Mouse (Mus musculus) heart, embryonic 15.5 days (tissue): ENCODE data around the gene Pla1a. TPM values are rescaled to one million over a fixed set of nuclear protein-coding genes. Genes with fewer than 3 reads are reported as not detected.
A peak's percentile ranks its signal among the peaks of the same experiment; 100 is the strongest.

Experiments used
- ATAC-seq: fragments of 200-750 bp; cut with Nextera tagmentation; replicated peaks from 2 replicates; pipeline ENCODE4 v1.8.0; 2017; ENCODE audit warnings: low read depth, moderate TSS enrichment; ENCODE audit not compliant: insufficient number of reproducible peaks, insufficient read depth, low FRiP score
- H3K27ac ChIP-seq: fragments of 300-500 bp; sonication (generic); 2 replicates; pipeline ENCODE4 v1.5.1; 2015; ENCODE audit warnings: mild to moderate bottlenecking, inconsistent platforms
- H3K27me3 ChIP-seq: fragments of 300-500 bp; sonication (generic); 2 replicates; pipeline ENCODE4 v1.6.1; 2015; ENCODE audit warnings: inconsistent platforms
- H3K36me3 ChIP-seq: fragments of 300-500 bp; sonication (generic); 2 replicates; pipeline ENCODE4 v1.6.1; 2015; ENCODE audit warnings: mild to moderate bottlenecking, inconsistent platforms
- H3K4me1 ChIP-seq: fragments of 300-500 bp; sonication (generic); replicated peaks from 2 replicates; pipeline ENCODE4 v1.6.1; 2015; ENCODE audit warnings: inconsistent platforms
- H3K4me2 ChIP-seq: fragments of 300-500 bp; sonication (generic); 2 replicates; pipeline ENCODE4 v1.6.1; 2015; ENCODE audit warnings: inconsistent platforms, mild to moderate bottlenecking, moderate library complexity
- H3K4me3 ChIP-seq: fragments of 300-500 bp; sonication (generic); 2 replicates; pipeline ENCODE4 v1.5.1; 2015; ENCODE audit warnings: mild to moderate bottlenecking, inconsistent platforms
- H3K9ac ChIP-seq: fragments of 300-500 bp; sonication (generic); 2 replicates; pipeline ENCODE4 v1.6.1; 2015; ENCODE audit warnings: mild to moderate bottlenecking, inconsistent platforms
- H3K9me3 ChIP-seq: fragments of 300-500 bp; sonication (generic); replicated peaks from 2 replicates; pipeline ENCODE4 v1.6.1; 2016; ENCODE audit warnings: inconsistent platforms
- WGBS: fragments of 180-500 bp; shearing (Covaris S2); methylation state at CpG from one replicate; pipeline ENCODE4 v1.1.7; 2015; ENCODE audit warnings: mixed read lengths; 5-methylcytosine and 5-hydroxymethylcytosine counted together
- polyA plus RNA-seq: library from polyadenylated mRNA; unstranded; fragments of >200 nt; fragmentation: Nextera tagmentation; extraction: Ambion mirVana; gene quantifications from 2 replicates; pipeline ENCODE4 v1.2.1, GENCODE M21; 2015

Pla1a gene
- polyA plus RNA-seq, 1 experiment from 2014 or later = 2.8 TPM

GRCm38 (mm10) chr16:38363256-38363595, 69.7 kb downstream of the Pla1a start:
- ATAC-seq = no peak
- WGBS = 14% methylated on average over 3 of the region's 3 CpGs
- peak overlapping the region; percentile 77 for H3K9ac ChIP-seq
- peak overlapping the region; percentile 98 for H3K27ac ChIP-seq
- no peaks in the 10 kb centered on the region for H3K27me3 ChIP-seq
- no peaks in the 10 kb centered on the region for H3K9me3 ChIP-seq
- H3K4me1 ChIP-seq = peaks cover 32% of the 10 kb centered on the region
- H3K4me2 ChIP-seq = peak overlapping the region; percentile 60
- H3K36me3 ChIP-seq = no peaks in the 10 kb centered on the region
- H3K4me3 ChIP-seq = peak overlapping the region; percentile 65

- 0 out of 2 replicates have a peak, but pooled peaks have one; percentile 10 for ATAC-seq
- Histone ChIP-seq H3K27me3 (no peaks in the 10 kb centered on the region), H3K9ac (peak overlapping the region; percentile 77), H3K4me2 (peak overlapping the region; percentile 60), H3K4me3 (peak overlapping the region; percentile 65), H3K36me3 (no peaks in the 10 kb centered on the region), H3K27ac (peak overlapping the region; percentile 98), H3K9me3 (no peaks in the 10 kb centered on the region), H3K4me1 (peaks cover 31% of the 10 kb centered on the region)
- 22% methylated on average over 20 of the region's 20 CpGs for WGBS
Measured at GRCm38 (mm10) chr16:38362493-38363255, 70.3 kb downstream of the Pla1a start.

- Histone ChIP-seq H3K27me3 (no peaks in the 10 kb centered on the region), H3K4me1 (peaks cover 31% of the 10 kb centered on the region), H3K4me3 (peak within 1 kb of the TSS; percentile 65), H3K27ac (peak within 1 kb of the TSS; percentile 98), H3K4me2 (peak within 1 kb of the TSS; percentile 60), H3K9me3 (no peaks in the 10 kb centered on the region), H3K9ac (peak within 1 kb of the TSS; percentile 77), H3K36me3 (0 out of 2 replicates have a peak, but pooled peaks cover 1% of the 10 kb centered on the region)
- ATAC-seq = peak; percentile 90
- 16% methylated on average over 10 of the region's 10 CpGs for WGBS
Measured at GRCm38 (mm10) chr16:38361933-38362332, 71.0 kb downstream of the Pla1a start, which contains the start of gene Popdc2. Gene Popdc2 (plus strand): TSS chr16:38362209.

GRCm38 (mm10) chr16:38360317-38360716, 72.6 kb downstream of the Pla1a start:
- Histone ChIP-seq H3K4me3 (no peak overlapping the region), H3K27ac (peak overlapping the region; percentile 98), H3K9ac (0 out of 2 replicates have a peak overlapping the region, but pooled peaks have one; percentile 13), H3K9me3 (no peaks in the 10 kb centered on the region), H3K4me2 (peak overlapping the region; percentile 12; the same call in 1 of the 2 replicates), H3K36me3 (0 out of 2 replicates have a peak, but pooled peaks cover 3% of the 10 kb centered on the region), H3K4me1 (peaks cover 35% of the 10 kb centered on the region), H3K27me3 (no peaks in the 10 kb centered on the region)
- no peak for ATAC-seq
- 35% methylated on average over 2 of the region's 2 CpGs for WGBS

GRCm38 (mm10) chr16:38359857-38360256, 73.1 kb downstream of the Pla1a start:
- Histone ChIP-seq H3K9me3 (no peaks in the 10 kb centered on the region), H3K4me3 (no peak overlapping the region), H3K4me2 (no peak overlapping the region), H3K27ac (0 out of 2 replicates have a peak overlapping the region, but pooled peaks have one; percentile 98), H3K36me3 (0 out of 2 replicates have a peak, but pooled peaks cover 3% of the 10 kb centered on the region), H3K9ac (no peak overlapping the region), H3K27me3 (no peaks in the 10 kb centered on the region), H3K4me1 (peaks cover 35% of the 10 kb centered on the region)
- no peak for ATAC-seq
- 44% methylated on average over 3 of the region's 3 CpGs for WGBS

- Histone ChIP-seq H3K4me1 (peaks cover 39% of the 10 kb centered on the region), H3K27me3 (no peaks in the 10 kb centered on the region), H3K9me3 (no peaks in the 10 kb centered on the region), H3K27ac (0 out of 2 replicates have a peak overlapping the region, but pooled peaks have one; percentile 24), H3K36me3 (0 out of 2 replicates have a peak, but pooled peaks cover 3% of the 10 kb centered on the region), H3K4me2 (no peak overlapping the region), H3K4me3 (no peak overlapping the region), H3K9ac (no peak overlapping the region)
- no peak for ATAC-seq
- WGBS = 85% methylated on average over 2 of the region's 2 CpGs
Measured at GRCm38 (mm10) chr16:38359241-38359640, 73.7 kb downstream of the Pla1a start.

GRCm38 (mm10) chr16:38358256-38358812, 74.6 kb downstream of the Pla1a start:
- Histone ChIP-seq H3K9me3 (no peaks in the 10 kb centered on the region), H3K27ac (no peak overlapping the region), H3K9ac (no peak overlapping the region), H3K36me3 (peaks cover 3% of the 10 kb centered on the region; the same call in 1 of the 2 replicates), H3K4me2 (no peak overlapping the region), H3K4me3 (no peak overlapping the region), H3K27me3 (no peaks in the 10 kb centered on the region), H3K4me1 (peaks cover 46% of the 10 kb centered on the region)
- ATAC-seq = no peak
- WGBS = 86% methylated on average over 6 of the region's 6 CpGs

- WGBS = 55% methylated on average over 5 of the region's 5 CpGs
- H3K9ac ChIP-seq = no peak overlapping the region
- H3K27me3 ChIP-seq = no peaks in the 10 kb centered on the region
- peaks cover 4% of the 10 kb centered on the region for H3K36me3 ChIP-seq
- H3K27ac ChIP-seq = peak overlapping the region; percentile 38; the same call in 1 of the 2 replicates
- no peak overlapping the region for H3K4me3 ChIP-seq
- ATAC-seq = no peak
- no peak overlapping the region for H3K4me2 ChIP-seq
- H3K4me1 ChIP-seq = peaks cover 38% of the 10 kb centered on the region
- H3K9me3 ChIP-seq = no peaks in the 10 kb centered on the region
Measured at GRCm38 (mm10) chr16:38354185-38354913, 78.6 kb downstream of the Pla1a start.

GRCm38 (mm10) chr16:38353642-38354041, 79.3 kb downstream of the Pla1a start:
- no peak overlapping the region for H3K4me3 ChIP-seq
- no peaks in the 10 kb centered on the region for H3K9me3 ChIP-seq
- no peak for ATAC-seq
- peak overlapping the region; percentile 38 for H3K27ac ChIP-seq
- peaks cover 8% of the 10 kb centered on the region for H3K36me3 ChIP-seq
- peaks cover 39% of the 10 kb centered on the region for H3K4me1 ChIP-seq
- H3K9ac ChIP-seq = no peak overlapping the region
- 79% methylated on average over 2 of the region's 2 CpGs for WGBS
- no peaks in the 10 kb centered on the region for H3K27me3 ChIP-seq
- H3K4me2 ChIP-seq = no peak overlapping the region

GRCm38 (mm10) chr16:38352851-38353250, 80.1 kb downstream of the Pla1a start:
- Histone ChIP-seq H3K27me3 (no peaks in the 10 kb centered on the region), H3K27ac (no peak overlapping the region), H3K4me1 (peaks cover 45% of the 10 kb centered on the region), H3K4me3 (no peak overlapping the region), H3K36me3 (peaks cover 8% of the 10 kb centered on the region), H3K9ac (no peak overlapping the region), H3K4me2 (no peak overlapping the region), H3K9me3 (no peaks in the 10 kb centered on the region)
- ATAC-seq = no peak

- Histone ChIP-seq H3K27ac (peak overlapping the region; percentile 74), H3K27me3 (no peaks in the 10 kb centered on the region), H3K4me1 (peaks cover 49% of the 10 kb centered on the region), H3K4me3 (no peak overlapping the region), H3K4me2 (peak overlapping the region; percentile 17; the same call in 1 of the 2 replicates), H3K9ac (peak overlapping the region; percentile 8; the same call in 1 of the 2 replicates), H3K9me3 (no peaks in the 10 kb centered on the region), H3K36me3 (peaks cover 7% of the 10 kb centered on the region)
- no peak for ATAC-seq
- WGBS = 49% methylated on average over 7 of the region's 7 CpGs
Measured at GRCm38 (mm10) chr16:38352031-38352430, 80.9 kb downstream of the Pla1a start.
